Mouse (Mus musculus) gastrocnemius, adult 18-20 months (tissue): ENCODE data around the gene Lrrn2. TPM values are rescaled to one million over a fixed set of nuclear protein-coding genes. Genes with fewer than 3 reads are reported as not detected.
"Not testable (repeated sequence)": the region's sequence is repeated elsewhere in the genome, so short reads cannot be mapped to it uniquely, and the experiment has no call there.

Experiments used
- DNase-seq: peaks from one replicate; pipeline ENCODE4 v3.0.0; 2021; ENCODE audit warnings: low spot score
- total RNA-seq, 2 experiments: library from RNA; stranded (reverse); gene quantifications; 2 replicates each; pipeline ENCODE4 v1.2.3; 2021

Lrrn2 gene
- total RNA-seq, 2 experiments from 2014 or later, result 0.32 to 0.57 TPM

DNA sequence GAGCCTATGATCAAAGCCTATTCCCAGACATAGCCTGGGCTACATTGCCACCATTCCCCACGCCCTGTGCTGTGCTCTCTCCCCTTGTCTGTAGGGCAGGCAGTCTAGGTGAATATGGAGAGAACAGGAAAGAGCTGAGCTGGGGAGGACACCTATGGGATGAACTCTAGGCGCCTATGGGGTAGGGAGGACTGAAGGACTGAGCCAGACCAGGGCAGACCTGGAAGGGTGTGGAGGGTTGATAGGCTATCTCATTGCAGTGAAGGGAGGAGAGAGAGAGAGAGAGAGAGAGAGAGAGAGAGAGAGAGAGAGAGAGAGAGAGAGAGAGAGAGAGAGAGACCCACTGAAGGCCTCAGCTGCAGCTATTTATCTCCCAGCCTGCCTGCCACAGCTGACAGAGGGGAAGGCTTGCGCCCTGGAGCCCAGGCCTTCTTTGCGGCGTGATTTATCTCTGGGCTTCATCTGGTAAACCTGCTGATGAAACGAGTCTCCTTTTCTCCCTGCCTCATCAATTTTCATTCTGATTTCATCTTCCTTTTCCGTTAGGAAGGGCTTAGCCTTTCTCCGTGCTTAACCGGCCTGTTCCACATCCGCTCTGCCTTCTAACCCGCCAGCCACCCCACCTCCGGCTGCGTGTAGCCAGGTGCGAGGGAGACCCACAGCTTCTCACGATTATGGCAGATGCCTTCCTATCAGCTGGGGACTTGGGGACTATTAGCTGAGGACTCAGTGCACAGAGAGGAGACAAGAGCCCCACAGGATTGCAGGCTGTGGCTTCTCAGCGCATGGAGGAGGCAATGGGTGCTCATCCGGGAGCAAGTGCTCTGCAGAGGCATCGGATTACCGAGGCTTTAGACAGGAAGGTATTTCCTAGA, 48.2 kb downstream of the Lrrn2 start:
- no peak for DNase-seq

DNA sequence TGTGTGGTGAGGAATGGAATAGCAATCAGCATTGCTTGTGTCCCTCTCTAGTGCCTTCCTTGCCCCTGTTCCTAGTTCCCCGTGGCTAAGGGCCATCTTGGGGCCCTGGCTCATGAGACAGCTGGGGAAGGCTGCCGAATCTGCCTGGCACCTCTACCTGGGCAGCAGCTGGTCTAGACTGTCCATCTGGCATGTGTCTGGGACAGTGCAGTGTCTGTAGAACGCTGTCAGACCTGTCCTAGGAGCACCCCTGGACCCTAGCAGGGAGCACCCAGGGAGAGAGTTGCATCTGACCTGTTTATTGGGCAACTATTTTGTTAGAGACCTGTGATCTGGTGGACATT, 48.8 kb downstream of the Lrrn2 start:
- DNase-seq, result no peak

DNA sequence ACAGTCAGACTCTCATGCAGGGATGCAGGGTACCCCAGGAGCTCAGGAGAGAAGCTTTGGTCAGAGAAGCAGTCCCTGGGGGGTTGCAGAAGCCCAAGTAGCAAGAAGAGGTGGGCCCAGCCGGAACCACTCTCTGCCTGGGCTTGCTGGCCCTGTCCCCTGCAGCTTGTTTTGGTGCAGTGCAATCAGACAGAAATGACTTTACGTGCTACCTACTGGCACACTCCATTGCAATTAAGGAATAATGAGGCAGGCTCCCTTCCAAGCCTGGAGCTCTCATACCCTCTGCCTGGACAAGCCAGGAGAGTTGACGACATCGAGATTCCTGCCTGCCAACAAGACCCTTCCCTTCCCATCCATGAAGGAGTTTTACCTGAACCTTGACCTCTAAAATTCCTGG, 50.2 kb downstream of the Lrrn2 start:
- DNase-seq, result no peak

DNA sequence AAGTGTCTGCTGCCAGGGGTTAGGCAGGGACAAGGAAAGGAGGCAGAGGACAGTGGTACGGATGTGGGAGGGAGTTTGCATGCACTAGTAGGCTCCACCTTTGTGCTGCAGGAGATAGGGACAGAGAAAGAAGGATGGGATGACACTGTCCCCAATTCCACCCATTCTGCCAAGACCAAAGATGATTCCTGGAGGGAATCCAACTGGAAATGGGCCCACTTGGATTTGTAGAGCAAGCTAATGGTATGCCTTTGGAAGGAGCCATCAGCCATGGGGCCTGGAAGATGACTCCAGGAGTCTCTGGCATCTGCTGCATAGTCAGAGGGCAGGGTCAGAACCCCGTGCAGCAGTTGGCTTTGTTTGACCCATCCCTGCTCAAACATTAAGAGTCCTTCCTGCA, 52.3 kb downstream of the Lrrn2 start:
- DNase-seq, result no peak

DNA sequence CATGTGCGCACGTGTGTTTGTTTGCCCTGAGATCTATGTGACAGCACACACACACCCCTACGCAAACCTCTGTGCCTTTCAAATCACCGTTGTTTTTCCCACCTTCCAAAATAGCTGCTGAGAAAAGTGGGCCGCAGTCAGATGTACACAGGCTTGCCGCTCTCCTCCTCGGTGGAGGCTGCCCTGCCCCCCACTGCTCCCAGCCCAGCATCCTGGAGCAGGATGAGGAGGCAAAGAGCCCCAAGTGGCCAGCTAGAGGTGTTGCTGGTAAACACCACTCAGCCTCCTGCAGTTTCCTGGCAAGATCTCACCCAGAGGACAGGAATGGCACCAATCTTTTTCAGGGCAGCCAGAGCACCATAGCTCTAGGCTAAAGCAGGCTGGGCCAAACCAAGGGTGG, 54.8 kb downstream of the Lrrn2 start:
- DNase-seq, result no peak

DNA sequence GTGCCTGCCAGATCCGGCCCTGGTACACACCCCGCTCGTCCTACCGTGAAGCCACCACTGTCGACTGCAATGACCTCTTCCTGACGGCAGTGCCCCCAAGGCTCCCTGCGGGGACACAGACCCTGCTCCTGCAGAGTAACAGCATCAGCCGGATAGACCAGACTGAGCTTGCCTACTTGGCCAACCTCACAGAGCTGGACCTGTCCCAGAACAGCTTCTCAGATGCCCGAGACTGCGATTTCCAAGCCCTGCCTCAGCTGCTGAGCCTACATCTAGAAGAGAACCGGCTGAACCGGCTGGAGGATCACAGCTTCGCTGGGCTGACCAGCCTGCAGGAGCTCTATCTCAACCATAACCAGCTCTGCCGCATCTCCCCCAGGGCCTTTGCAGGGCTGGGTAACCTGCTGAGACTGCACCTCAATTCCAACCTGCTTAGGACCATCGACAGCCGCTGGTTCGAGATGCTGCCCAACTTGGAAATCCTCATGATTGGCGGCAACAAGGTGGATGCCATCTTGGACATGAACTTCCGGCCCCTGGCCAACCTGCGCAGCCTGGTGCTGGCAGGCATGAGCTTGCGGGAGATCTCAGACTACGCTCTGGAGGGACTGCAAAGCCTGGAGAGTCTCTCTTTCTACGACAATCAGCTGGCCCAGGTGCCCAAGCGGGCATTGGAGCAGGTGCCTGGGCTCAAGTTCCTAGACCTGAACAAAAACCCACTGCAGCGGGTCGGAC, 57.4 kb downstream of the Lrrn2 start:
- DNase-seq, result no peak

DNA sequence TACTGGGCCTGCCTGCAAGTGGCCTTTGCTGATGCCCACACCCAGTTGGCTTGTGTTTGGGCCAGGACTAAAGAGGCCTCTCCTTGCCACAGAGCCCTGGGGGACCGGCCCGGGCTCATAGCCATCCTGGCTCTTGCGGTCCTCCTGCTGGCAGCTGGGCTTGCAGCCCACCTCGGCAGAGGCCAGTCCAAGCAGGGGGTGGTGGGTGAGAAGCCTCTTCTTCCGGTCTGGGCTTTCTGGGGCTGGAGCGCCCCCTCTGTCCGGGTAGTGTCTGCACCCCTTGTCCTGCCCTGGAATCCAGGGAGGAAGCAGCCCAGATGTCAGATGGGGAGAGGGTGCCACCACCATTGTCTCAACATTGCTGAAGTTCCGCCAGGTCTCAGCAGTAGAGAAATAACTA, 58.9 kb downstream of the Lrrn2 start:
- DNase-seq, result no peak

DNA sequence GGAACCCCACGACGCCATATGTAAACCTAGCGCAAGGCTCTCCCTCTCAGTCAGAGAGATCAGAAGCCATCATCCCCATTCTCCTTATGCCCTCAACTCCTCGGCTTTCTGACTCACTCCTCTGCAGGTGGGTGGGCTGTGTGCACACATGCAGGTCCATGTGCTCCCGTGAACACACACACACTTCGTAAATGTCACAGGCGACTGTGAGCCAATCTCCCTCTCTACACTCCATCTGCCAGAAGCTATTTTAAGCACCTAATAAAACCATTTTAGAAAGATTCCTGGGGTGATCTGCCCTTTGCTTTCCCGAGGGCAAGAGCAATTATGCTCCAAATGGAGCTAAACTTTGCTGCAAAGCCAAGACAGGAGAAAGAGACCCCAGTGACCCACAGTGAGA, 65.8 kb downstream of the Lrrn2 start:
- no peak for DNase-seq

DNA sequence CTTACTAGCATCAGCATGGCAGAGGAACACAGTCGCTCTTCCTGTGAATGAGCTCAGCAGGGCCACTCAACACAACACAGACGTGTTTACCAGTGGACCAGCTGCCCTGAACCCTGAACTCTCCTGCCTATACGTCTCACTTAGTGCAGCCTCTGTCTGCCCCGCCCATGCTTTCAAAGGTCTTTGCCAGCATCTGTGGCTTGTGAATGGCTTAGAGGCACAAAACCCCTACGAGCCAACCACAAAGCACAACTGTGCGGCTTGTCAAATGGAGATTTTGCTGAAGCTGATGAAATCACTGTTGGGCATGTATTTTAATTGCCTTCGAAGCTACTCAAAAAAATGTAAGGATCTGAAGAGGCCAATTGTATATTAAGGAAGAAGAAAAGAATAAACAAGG, 67.7 kb downstream of the Lrrn2 start:
- DNase-seq, result no peak

DNA sequence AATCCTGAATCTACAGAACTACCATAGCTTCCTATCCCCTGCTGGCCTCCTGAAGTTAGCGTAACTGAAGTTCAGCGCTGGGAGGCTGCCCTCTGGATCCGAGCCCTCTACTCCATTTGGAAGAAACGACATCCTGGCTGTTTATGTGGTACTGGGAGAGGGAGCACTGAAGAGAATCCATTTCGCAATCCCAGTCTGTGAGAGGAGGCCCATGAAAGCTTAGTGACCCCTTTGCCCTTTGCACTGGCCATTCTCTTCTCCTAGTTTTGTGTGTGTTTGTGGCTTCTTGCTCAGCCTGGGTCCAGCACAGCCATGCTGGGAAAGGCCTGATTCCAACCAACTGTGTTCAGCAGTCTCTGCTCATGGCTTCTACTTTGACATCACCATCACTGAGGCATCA, 76.7 kb downstream of the Lrrn2 start:
- no peak for DNase-seq

DNA sequence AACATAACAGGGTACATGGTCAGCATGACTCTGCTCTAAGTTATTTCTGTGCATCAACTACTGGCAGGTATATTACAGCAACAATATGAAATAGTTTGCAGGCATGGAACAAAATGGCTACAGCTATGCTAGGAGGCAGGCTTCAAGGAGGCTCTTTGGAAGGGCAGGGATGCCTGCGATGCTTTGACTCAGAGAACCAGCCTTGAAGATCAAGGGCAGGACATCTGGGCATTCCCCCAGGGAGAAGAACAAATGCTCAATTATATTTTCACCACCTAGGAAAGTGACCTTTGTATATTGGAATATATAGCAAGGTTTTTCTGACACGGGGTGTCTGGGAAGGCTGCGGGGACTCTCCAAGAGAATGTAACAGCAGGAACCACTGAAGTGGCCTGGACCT, 81.7 kb downstream of the Lrrn2 start:
- DNase-seq, result no peak

DNA sequence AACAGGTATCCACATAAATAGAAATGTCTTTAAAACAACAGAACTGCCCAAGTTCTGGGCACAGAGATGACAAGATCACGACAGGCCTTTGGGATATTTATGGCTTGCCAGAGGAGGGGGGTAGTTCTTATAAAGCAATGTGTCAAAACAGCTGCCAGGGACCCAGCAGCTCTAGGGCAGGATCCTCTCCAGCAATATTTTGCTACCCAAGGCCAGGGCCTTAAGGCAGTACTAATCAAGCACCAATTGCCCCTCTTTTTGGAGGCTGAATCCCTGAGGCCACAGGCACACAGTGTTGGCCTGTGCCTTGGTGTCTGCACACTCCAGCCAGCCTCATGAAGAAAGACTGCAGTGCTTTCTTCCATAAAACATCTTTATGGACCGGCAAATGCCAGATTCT, 84.0 kb downstream of the Lrrn2 start:
- DNase-seq, result no peak

DNA sequence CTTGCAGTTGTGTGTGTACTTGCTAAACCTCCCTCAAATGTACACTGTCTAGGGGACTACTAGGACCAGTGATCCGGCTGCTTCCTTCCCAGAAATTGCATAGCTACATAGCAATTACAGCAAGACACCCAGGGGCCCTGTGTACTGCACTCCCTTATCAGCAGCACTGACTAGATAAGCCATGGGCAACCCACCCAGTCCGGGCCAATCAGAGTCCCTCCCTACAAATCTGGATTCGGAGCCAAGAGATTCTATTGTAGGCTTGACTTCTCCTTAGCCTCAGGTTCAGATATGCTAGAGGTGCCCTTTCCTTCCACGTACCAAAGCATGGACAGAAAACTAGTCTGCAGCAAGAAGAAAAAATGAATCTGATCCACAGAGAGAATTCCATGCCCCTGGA, 84.6 kb downstream of the Lrrn2 start:
- no peak for DNase-seq

DNA sequence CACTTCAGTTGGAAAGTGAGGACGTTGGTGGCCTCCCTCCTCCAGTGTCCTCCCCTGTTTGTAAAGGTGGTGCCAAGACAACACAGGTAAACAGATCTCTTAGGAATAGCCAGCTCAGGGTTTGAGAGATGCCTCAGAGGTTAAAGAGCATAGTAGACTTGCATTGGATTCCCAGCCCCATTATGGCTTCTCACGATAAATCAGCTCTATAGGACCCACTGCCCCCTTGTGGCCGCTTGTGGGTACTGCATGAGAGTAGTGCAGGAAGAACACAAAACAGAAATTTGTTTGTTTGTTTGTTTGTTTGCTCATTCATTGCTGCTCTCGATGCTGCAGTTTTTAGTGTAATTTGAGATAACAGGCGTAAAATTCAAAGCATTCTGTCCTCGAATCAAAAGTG, 88.6 kb downstream of the Lrrn2 start:
- peak; percentile 32 for DNase-seq

DNA sequence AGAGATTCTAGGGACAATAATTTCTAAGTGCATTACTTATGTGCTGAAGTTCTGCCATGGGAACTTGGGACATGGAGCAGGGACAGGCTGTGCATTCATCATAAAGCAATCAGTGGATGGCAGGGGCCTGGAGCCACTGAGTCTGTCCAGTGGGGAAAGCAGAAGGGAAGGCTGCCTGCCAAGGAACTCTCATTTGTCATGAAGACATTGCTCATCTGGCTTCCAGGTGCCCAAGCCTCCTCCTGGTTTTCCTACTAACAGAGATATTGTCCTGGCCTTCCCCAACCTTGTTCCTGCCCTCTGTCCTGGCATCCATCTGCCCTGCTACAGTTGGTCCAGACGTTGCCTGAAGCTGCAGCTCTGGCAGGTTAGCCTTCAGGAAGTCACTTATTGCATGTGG, 97.3 kb downstream of the Lrrn2 start:
- DNase-seq, result no peak

DNA sequence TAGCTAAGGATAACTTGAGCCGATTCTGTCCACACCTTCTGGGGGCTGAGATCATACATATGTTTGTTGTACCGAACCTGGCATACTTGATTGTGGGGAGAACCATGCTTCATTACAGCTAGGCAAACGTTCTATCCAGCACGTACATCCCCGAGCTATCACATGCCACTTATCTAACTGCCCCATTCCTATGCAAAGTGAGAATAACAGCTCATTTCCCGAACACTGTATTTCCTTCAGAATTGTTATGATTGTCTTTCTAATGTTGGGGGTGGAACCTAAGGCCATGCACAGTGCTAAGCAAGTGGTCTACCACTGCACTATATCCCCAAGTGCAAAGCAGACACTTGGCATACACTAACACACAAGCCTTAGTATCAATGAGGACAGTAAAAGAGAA, 101.2 kb downstream of the Lrrn2 start:
- no peak for DNase-seq

DNA sequence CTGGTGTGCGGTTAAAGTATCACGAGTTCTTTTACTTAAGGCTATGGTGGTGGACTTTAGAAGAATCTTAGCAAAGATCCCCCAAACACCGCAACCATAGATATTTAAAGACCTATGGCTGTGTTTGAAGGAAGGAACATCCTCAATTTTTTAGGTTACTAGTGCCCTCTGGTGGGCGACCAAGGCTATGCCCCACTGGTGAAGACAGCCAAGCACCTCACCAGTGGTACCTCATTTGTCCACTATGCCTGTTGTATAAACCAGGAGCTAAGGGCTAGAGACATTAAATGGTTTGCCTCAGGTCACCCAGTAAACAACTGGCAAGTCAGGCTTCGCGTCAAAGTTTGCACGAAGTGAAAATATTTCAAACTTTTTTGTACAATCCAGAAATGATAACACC, 102.7 kb downstream of the Lrrn2 start:
- DNase-seq, result peak; percentile 50

DNA sequence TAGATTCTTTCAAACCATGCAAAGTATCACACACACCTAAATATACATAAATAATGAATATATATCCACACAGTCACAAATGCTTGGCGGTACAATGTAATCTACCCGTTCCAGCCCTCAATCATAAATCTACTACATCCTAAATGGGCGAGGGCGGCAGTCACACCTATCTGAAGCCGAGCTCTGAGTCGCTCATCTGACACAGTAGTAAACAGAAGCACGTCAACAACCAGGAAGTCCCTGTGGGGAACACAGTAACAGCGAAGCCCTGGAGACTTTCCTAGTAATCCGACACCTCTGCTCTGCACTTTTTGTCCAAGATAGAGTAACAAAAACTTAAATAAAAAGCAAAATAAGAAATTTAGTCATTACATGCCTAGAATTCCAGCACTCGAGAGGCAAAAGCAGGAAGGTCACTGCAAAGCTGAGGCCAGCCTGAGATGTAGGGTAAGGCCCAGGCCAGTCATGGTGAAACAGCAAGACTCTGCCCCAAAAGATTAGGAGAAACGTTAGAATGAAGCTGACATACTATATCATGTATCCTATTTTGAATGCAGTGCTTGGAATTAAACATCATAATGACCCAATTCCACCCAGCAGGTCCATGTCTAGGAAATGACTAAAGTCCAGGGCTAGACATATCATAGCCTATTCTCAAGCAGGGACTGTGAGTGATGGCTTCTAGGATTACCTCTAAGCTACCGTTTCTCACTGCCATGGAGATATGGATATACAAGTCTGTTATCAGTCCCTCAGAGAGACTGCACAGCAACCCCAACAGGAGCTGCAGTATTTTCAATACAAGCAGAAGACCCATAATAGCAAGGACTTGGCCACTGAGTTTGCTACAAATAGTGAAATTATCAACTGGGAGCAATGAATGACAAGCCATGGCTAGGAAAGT, 108.7 kb downstream of the Lrrn2 start:
- not testable (repeated sequence) for DNase-seq
